Mouse (Mus musculus) T-helper 17 cell (primary cell): ENCODE data around the gene Styx.
"Not testable (repeated sequence)": the region's sequence is repeated elsewhere in the genome, so short reads cannot be mapped to it uniquely, and the experiment has no call there.

Source experiments
- in situ Hi-C, 2 experiments: fragments of 300-600 bp; cut with MboI, MseI; formaldehyde crosslinking; loops; 1 replicate in 1 of 2; 2 replicates in 1 of 2; pipeline ENCODE4 v1.15.1; 2025; ENCODE audit warnings: high pct_unique_total_duplicates in 2 of 2

Styx gene

GRCm38 (mm10) chr14:45463599-45463998 lies 112.7 kb downstream of the Styx start:
- in situ Hi-C loops: no loop called here

GRCm38 (mm10) chr14:45464036-45465035 lies 113.4 kb downstream of the Styx start:
- in situ Hi-C loops: no loop called here

GRCm38 (mm10) chr14:45466371-45466770 lies 115.5 kb downstream of the Styx start:
- in situ Hi-C loops: not testable (repeated sequence)

- in situ Hi-C loops: no loop called here
Measured at GRCm38 (mm10) chr14:45469446-45469845, 118.6 kb downstream of the Styx start.
